Mouse (Mus musculus): ENCODE measurements at regions not wholly inside any gene's neighbourhood (a gene's known extent, or its start where the extent isn't known, plus 50 kb on each side); places are given as distances from the start of the nearest gene placed in this dataset.

- in situ Hi-C loops (cut with MboI; ENCODE audit: low sequenced_read_pairs): no loop called here
These were observed 65.2 kb downstream of the Slc30a10 start for GRCm38 (mm10) chr1:185519811-185520210.

GRCm38 (mm10) chr1:185524020-185524419, 69.4 kb downstream of the Slc30a10 start:
- in situ Hi-C loops (cut with MboI; ENCODE audit: low sequenced_read_pairs): no loop called here

DNA sequence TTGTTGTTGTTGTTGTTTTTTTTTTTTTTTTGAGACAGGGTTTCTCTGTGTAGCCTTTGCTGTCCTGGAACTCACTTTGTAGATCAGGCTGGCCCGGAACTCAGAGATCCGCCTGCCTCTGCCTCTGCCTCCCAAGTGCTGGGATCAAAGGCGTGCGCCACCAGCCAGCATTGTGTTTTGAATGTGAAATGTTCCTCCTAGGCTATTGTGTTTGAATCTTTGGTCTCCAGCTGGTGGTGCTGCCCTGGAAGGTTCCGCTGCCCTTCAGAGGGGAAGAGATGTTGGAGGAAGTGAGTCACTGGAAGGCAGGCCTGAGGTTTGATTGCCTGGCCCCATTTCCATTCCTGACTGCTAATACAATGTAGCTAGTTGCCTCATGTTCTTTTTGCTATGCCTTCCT, 78.8 kb downstream of the Slc30a10 start:
- in situ Hi-C loops (cut with MboI; ENCODE audit: low sequenced_read_pairs): no loop called here

DNA sequence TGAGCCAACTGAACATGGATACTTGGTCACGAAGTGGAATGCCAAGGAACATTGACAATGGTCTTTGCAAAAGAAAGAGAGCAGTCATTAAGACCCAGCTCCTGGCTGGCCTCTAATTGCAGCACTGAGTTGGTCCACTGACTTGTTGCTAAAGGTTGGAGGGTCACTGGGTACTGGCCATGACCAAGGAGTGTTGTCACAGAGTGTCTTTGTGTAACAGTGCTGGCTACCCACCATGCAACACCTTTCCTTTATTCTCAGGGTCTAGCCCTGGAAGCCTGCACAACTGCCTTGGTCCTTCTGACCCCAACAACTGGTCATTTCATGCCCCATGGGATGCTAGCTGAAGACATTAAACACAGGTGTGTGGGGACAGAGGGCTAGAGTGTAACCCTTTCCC, 79.5 kb downstream of the Slc30a10 start:
- in situ Hi-C loops (cut with MboI; ENCODE audit: low sequenced_read_pairs): no loop called here

DNA sequence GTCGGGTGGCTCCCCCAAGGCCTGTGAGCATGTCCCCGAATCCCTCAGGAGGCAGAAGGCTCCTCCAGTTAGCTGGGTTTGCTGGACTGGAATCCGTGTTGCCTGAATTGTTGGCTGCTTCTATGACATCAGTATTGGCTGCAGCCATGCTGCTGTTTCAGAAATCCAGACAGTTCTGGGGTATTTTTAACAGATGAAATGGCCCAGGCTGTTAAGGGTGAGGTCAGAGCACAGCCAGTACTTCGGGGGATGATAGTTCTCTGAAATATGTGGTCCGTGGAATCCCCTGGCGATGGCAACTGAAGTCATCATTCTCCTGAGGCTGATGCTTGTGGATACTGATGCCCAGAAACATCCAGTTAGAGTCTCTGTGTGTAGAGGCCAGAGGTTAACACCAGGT, 80.7 kb downstream of the Slc30a10 start:
- in situ Hi-C loops (cut with MboI; ENCODE audit: low sequenced_read_pairs): no loop called here

DNA sequence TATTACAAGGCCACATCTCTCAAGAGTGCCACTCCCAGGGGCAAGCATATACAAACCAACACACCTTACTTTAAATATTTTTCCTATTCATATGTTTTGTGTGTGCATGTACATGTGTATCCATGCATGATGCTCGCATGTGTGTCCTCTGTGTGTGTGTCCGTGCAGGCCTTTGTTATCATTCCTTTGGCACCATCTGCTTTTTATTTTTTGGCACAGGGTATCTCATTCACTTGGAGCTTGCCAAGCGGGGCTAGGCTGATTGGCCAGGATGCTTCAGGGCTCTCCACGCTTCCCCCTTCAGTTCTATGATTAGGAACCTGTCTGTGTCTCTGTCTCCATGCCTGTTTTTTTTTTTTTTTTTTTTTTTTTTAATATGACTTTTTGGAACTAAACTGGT, 82.6 kb downstream of the Slc30a10 start:
- in situ Hi-C loops (cut with MboI; ENCODE audit: low sequenced_read_pairs): no loop called here

DNA sequence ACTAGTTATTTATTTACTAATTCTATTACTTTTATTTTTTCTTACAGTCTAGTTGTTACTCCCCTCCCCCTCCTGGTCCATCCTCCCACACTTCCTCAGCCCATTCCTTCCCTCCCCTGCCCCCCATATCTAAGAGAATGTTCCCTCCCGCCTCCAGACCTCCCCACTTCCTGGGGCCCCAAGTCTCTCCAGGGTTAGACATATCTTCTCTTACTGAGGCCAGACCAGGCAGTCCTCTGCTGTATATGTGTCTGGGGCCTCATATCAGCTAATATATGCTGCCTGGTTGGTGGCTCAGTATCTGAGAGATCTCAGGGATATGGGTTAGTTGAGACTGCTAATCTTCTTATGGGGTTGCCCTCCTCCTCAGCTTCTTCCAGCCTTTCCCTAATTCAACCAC, 84.8 kb downstream of the Slc30a10 start:
- in situ Hi-C loops (cut with MboI; ENCODE audit: low sequenced_read_pairs): no loop called here

DNA sequence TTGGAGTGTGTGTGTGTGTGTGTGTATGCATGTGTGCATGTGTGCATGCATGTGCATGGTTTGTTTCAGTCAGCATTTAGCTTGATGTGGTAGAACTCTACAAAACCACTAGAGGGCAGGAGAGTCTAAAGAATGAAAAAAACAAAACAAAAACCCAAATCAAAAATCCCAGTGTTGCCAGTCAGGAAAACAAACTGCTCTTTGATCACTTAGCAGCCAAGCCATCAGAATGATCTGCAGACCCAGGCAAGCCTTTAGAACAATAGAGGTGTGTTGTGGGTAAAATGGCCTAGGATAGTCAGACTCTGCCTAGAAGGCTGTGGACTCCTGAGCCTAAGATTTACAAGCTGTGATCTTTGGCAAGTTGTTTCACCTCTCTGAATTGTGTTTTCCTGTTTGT, 91.7 kb downstream of the Slc30a10 start:
- in situ Hi-C loops (cut with MboI; ENCODE audit: low sequenced_read_pairs): loop anchor here (10.0 kb wide), 1 partner anchor 1168 kb away; no protein-coding TSS in a partner anchor

DNA sequence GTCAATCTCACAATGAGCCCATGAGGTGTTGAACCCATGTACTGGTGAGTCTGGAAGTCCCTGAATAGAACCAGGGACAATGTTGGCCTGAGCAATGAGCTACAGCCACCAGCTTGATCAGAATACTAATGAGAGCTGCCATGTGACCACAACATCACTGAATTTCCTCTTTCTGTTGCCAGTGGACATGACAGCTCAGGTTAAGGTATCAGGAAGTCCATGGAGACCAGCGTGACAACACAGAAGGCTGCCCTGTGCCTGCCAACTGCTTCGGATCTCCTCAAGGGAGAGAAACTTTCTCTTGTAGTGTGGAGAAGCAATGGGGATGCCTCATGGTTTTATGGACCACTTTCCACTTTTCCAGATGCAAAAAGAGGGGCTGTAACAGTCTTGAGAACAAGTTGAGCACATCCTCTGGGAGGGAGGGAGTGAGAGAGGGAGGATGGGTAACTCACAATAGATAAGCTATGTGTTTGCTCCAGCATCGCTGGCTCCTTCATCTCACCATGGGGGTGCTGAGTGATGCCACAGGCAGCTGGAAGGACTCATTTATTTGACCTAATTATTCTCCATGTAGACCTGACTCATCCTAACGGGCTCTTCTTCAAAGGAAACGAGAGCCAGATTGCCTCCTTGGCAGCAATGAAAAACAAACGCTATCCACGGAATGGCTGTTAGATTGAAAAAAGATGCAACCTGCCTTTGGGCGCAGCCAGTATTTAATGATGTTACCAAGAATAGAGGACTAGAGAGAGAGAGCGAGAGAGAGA, 118.3 kb downstream of the Slc30a10 start:
- in situ Hi-C loops (cut with MboI; ENCODE audit: low sequenced_read_pairs): no loop called here

GRCm38 (mm10) chr1:185574978-185575377, 120.3 kb downstream of the Slc30a10 start:
- in situ Hi-C loops (cut with MboI; ENCODE audit: low sequenced_read_pairs): no loop called here

DNA sequence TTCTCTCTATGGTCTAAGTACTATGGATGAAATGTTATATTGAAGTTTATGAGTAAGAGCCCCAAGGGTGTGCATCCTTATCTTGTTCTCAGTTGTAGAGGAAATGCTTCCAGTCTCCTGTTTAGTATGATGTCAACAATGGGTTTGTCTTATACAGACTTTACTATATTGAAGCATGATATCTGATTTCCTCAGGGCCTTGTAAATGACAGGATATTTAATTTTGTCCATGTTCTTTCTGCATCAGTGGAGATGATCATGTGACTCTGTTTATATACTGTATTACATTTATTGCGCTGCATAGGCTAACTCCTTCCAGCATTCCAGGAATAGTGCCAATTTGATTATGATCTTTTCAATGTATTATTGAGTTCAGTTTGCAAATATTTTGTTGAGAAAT, 125.2 kb downstream of the Slc30a10 start:
- in situ Hi-C loops (cut with MboI; ENCODE audit: low sequenced_read_pairs): no loop called here

DNA sequence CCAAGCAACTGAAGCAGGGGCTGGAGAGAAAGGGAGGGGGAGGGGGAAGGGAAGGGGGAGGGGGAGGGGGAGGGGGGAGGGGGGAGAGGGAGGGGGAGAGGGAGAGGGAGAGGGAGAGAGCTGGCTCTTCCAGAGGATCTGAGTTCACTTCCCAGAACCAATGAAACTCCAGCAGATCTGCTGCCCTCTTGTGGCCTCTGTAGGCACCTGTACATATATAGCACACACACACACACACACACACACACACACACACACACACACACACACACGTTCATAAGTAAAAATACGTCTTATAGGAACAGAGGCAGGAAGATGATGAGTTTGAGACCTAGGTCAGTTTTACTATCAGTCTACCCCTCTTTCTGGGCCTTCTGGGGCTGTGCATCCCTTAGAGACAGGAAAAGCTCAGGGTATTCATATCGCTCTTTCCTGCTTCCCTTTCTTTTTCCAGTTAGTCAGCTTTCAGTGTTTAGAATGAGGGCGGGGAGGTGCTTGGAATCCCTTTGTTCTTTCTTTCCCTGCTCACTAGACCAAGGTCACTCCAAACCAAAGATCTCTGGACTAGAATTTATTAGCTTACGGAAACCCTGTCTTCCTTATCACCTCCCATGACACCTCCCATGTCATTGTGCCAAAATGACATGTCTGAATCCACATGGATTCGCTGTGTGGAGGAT, 130.7 kb downstream of the Slc30a10 start:
- in situ Hi-C loops (cut with MboI; ENCODE audit: low sequenced_read_pairs): no loop called here

DNA sequence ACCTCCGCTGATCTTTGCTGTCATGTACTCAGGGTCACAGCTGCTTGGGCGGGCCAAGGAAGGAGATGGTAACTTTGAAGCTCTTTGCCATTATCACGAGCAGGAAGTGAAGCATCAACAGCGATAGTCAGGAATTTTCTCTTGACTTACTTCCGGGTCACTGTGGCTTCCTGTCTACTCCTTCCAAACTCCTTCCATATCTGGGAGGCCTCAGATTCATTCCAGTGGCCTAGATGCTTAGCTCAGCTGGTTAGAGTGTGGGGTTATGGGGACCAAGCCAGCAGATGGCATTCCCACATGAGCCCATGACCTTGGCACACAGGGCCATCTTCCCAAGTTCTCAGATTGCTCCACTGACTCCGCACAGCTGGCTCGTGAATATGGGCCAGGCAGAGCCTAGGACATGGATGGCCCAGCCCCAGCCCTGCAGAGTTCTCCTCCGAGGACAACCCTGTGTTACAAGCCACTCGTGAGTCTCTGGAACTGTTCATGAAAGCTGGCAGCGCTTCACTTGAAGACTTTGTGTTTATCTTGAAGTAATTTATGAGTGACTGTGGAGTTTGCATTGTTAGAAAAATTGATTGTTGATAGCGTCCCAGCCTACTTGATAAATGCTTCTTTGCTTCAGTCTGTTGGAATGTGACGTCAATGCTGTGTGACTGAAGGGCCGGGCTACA, 133.2 kb downstream of the Slc30a10 start:
- in situ Hi-C loops (cut with MboI; ENCODE audit: low sequenced_read_pairs): no loop called here

DNA sequence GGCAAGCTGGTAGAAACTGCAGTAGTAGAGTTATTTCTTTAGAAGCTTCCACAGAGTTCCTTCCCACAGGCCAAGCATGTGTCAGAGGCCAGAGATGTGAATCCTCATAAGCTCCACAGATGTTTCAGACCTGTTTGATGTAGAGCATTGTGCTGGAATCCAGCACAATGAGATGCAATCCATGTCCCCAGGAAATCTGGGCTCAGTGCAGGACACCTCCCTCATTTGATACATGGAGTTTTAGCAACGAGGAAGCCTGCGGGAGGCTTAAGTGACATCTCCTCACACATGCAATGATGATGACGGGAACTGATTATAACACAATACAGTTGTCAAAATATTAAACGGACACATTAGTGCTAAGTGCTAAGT, 133.7 kb downstream of the Slc30a10 start:
- in situ Hi-C loops (cut with MboI; ENCODE audit: low sequenced_read_pairs): no loop called here

DNA sequence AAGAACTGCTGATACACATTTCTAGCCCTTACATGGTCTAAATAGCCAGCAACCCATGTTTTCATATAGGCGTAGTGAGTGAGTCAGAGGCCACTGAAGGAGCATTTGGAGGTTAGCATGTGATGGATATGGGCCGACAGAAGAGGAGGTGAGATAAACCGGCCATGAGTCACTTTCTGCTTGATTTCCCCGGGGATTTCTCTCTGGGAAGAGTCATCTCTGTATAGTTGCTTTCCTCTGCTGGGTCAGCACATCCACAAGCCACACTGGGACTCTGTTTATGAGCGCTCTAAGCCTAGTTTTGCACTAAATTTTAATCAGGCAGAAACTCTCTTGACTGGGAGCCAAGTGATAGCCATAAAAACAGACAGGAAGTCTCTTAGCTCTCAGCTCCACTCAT, 142.2 kb downstream of the Slc30a10 start:
- in situ Hi-C loops (cut with MboI; ENCODE audit: low sequenced_read_pairs): no loop called here

DNA sequence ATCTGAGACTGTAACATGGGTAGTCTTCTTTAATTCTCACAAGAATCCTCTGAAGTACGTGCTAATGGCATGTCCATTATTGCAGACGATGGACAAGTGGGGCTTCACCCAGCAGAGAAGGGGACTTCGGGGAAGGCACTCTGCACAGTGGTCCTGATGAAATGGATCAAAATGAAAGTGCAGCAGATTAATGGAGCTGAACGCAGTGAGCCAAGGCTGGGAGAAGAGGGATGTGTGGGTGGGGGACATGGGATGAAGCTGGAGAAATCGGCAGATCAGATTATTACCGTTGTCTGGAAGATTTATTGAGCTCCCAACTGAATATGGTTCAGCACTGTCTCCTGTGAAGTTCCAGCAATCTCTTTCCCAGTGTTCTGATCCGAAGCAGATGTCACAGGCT, 143.9 kb downstream of the Slc30a10 start:
- in situ Hi-C loops (cut with MboI; ENCODE audit: low sequenced_read_pairs): no loop called here

GRCm38 (mm10) chr1:185601166-185601565, 146.5 kb downstream of the Slc30a10 start:
- in situ Hi-C loops (cut with MboI; ENCODE audit: low sequenced_read_pairs): no loop called here

DNA sequence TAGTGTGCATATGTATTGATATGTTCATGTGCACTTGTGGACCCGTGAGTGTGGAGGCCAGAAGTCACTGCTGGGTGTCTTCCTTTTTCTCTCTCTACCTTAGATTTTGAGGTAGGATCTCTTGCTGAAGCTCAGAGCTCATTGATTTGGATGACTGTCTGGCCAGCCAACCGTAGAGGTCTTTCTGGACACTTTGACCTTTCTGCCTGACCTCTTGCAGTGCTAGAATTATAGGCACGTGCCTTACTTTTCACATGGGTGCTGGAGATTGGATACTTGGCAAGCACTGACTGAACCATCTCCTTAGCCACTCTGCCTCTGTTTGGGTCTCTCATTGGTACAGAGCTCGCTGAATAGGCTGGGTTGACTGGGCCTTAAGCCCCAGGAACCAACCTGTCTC, 151.3 kb downstream of the Slc30a10 start:
- in situ Hi-C loops (cut with MboI; ENCODE audit: low sequenced_read_pairs): no loop called here

DNA sequence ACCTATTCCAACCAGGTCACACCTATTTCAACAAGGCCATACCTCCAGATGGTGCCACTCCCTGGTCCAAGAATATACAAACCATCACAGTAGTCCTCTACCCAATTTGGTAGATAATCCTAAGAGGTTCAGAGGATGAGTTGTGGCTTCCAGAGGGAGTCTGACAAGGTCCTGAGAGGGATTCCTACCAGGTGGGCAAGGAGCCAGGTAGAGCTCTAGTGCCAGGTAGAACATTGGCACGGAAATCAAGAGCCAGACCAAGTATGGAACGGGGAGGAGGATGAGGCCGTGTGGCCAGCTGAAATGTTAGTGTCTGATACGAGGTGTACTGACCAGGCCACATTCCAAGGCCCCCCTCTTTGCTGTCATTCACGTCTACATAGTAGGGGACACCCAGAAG, 153.0 kb downstream of the Slc30a10 start:
- in situ Hi-C loops (cut with MboI; ENCODE audit: low sequenced_read_pairs): no loop called here

GRCm38 (mm10) chr1:185608440-185608839, 153.8 kb downstream of the Slc30a10 start:
- in situ Hi-C loops (cut with MboI; ENCODE audit: low sequenced_read_pairs): no loop called here

DNA sequence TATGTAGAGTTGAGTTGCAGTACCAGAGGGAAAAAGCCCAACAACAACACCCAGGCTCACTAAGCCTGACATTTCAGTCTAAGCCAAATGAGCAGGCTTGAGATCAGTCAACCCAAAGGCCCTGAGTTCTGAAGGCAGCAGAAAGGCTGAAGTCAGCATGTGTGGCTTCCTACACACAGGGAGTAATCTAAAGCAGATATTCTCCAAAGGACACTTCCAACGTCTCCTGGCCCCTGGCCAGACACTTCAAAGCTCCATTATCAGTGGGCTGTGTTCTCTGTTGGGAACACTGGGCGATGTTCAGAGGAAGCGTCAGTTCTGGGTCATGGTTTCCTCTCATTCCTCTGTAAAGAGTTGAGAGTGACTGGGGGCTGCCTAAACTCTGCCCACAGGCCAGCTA, 155.9 kb downstream of the Slc30a10 start:
- in situ Hi-C loops (cut with MboI; ENCODE audit: low sequenced_read_pairs): no loop called here

DNA sequence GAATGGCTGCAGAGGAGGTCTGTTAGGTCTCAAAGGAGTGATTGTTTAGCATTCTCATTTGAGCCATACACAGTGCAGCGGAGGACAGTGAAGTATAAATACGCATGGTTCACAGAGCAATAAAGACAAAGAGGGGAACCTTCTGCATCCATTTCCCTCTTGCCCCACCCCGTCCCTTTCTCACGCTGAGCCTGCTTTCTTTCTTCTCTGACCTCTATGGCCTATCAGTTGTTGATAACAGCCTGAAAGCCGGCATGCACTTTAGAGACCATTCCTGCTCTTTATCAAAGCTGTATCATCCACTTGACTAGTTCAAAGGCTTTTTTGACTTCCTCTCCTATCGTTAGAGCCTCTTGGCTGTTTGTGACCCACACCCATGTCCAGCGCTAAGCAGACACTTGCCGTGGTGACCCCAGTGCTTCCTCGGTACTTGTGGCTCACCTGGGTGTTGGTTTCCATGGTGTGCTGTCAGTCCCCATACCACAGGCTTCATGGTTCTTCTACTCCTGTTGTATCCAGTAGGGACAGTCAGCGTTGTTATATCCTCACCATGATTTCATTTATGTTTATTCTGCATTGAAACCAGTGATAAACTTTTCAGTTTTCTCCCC, 161.3 kb downstream of the Slc30a10 start:
- in situ Hi-C loops (cut with MboI; ENCODE audit: low sequenced_read_pairs): no loop called here
